Mouse (Mus musculus) kidney, adult 2 months (tissue): Measurements from ENCODE around the gene Acvr1b. TPM values are rescaled to one million over a fixed set of nuclear protein-coding genes. Genes with fewer than 3 reads are reported as not detected.

Source experiments
- DNase-seq: peaks from one replicate; pipeline ENCODE4 v3.0.0; 2021
- H3K27ac ChIP-seq: fragments of 200-500 bp; 2 replicates; pipeline ENCODE4 v1.5.1; 2012; ENCODE audit warnings: low read depth, low read length, control low read depth, inconsistent platforms; ENCODE audit not compliant: insufficient read depth
- H3K27me3 ChIP-seq: fragments of 200-500 bp; replicated peaks from 2 replicates; pipeline ENCODE4 v1.6.1; 2012; ENCODE audit warnings: mild to moderate bottlenecking, moderate library complexity, low read length, inconsistent platforms; ENCODE audit not compliant: control insufficient read depth, insufficient read depth
- H3K36me3 ChIP-seq: fragments of 200-500 bp; 2 replicates; pipeline ENCODE4 v1.6.1; 2012; ENCODE audit warnings: mild to moderate bottlenecking, moderate library complexity, low read length, inconsistent platforms; ENCODE audit not compliant: control insufficient read depth, insufficient read depth
- H3K4me1 ChIP-seq: fragments of 200-500 bp; 2 replicates; pipeline ENCODE4 v1.6.1; 2011; ENCODE audit warnings: low read length; ENCODE audit not compliant: control insufficient read depth, insufficient read depth
- H3K4me3 ChIP-seq: fragments of 200-500 bp; 2 replicates; pipeline ENCODE4 v1.5.1; 2011; ENCODE audit warnings: mild to moderate bottlenecking, low read depth, low read length, control low read depth; ENCODE audit not compliant: insufficient read depth
- CTCF ChIP-seq: fragments of 200-500 bp; conservative IDR thresholded peaks from 2 replicates; pipeline ENCODE4 v1.5.1; 2011; ENCODE audit warnings: low read depth, mild to moderate bottlenecking, control low read depth, low read length, moderate library complexity, mixed read lengths; ENCODE audit not compliant: insufficient read depth, insufficient read length
- POLR2A ChIP-seq: fragments of 200-500 bp; IDR thresholded peaks from one replicate; pipeline ENCODE4 v1.6.1; 2011; ENCODE audit warnings: low read depth, low read length, control low read depth
- WGBS: fragments of 180-500 bp; shearing (Covaris S2); methylation state at CpG from one replicate; pipeline ENCODE4 v1.1.7; 2018; 5-methylcytosine and 5-hydroxymethylcytosine counted together
- polyA plus RNA-seq: library from polyadenylated mRNA; depleted of rRNA; stranded (reverse); fragments of >200 nt; gene quantifications from 2 replicates; pipeline ENCODE4 v1.2.3, GENCODE M21; 2012

Gene Acvr1b
- polyA plus RNA-seq, 1 experiment: 37.2 TPM

DNA sequence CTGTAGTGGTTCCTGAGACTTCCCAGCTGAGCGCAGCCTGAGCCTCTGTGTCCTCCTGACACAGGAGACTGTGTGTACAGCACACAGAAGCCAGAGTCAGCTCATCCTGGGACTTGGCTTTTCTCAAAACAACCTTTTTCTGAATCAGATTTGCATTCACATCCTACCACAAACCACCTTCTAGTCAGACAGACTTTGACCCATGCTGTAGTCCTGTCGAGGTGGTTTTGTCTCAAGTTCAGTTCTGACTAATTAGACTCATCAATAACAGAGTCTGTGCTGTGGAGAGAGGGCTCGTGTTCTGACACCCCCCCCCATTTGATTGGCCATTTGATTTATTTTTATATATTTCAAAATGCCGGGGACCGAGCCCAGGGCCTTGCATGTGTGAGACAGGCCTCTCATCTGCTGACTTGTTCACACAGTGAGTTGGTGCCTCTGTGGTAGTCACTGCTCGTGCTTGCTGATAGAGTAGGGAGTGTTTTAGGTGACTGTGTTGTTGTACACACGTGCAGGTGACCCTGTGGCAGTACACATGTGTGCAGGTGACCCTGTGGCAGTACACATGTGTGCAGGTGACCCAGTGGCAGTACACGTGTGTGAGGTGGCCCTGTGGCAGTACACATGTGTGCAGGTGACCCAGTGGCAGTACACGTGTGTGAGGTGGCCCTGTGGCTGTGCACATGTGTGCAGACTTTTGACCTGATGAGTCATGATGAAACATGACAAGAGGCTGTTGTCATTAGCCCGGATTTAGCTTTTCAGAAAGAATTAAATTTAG, 16.3 kb downstream of the Acvr1b start:
- Histone ChIP-seq H3K4me3 (no peak overlapping the region), H3K4me1 (peaks cover 53% of the 10 kb centered on the region), H3K27me3 (no peaks in the 10 kb centered on the region), H3K36me3 (no peaks in the 10 kb centered on the region), H3K27ac (no peak overlapping the region)
- no peak for DNase-seq
- TF ChIP-seq CTCF (no peak), POLR2A (no peak)
- WGBS: 60% methylated on average over 10 of the region's 10 CpGs

DNA sequence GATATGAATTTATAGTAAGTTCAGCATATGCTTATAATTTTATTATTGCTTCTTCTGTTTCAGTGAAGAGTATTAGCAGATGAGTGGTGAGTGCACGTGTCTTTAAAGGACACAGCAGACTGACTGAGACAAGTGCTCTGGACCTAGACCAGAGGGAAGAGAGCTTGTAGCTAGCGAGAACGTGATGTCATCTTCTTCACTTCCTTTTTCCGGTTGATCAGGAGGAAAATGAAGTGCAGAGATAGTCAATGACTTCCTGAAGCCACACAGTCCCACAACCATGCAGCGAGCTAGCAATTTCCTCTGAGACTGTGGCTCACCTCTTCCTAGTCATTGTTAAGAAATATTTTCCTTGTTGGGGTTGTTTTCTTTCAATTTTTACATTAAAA, 16.9 kb downstream of the Acvr1b start:
- H3K4me3 ChIP-seq: no peak overlapping the region
- no peak overlapping the region for H3K27ac ChIP-seq
- no peaks in the 10 kb centered on the region for H3K27me3 ChIP-seq
- H3K4me1 ChIP-seq: peaks cover 57% of the 10 kb centered on the region
- WGBS: 45% methylated on average over 5 of the region's 5 CpGs
- H3K36me3 ChIP-seq: no peaks in the 10 kb centered on the region
- DNase-seq: no peak
- no peak for TF ChIP-seq CTCF
- TF ChIP-seq POLR2A: no peak

DNA sequence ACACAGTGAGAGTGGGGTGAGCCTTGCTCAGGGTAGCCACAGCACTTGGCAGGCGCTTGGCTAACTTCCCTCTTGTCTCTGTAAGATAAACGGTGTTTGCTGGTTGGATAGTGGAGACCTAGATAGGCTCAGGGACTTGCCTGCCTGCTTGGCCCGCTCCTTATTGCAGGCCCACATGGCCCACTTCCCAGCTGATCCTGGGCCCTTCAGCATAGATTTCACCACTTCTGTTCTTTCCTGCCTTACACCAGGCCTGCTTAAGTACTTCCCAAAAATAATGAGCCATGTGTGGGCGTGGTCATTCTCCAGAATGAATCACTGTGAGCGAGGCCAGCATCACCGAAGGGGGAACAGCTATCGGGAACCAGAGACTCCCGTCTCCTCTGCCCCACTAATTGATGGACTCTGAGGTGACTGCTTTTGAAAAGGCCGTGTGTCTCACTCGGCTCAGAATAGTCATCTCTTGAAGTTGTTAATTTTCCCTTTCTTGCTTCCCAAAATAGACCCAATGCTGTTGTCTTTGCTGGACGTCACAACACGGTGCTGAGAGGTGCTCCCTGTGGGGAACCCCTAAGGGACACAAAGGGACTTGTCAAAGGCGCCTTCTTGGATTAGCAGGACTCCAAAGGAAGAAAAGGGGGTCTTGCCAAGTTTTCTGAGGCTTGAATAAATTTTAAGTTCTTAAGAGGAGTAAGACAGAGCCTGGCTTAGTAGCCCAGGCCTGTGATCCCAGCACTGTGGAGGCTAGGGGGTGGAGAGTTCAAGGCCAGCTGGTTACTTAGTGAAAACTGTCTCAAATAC, 17.8 kb downstream of the Acvr1b start:
- Histone ChIP-seq H3K27me3 (no peaks in the 10 kb centered on the region), H3K36me3 (no peaks in the 10 kb centered on the region), H3K4me1 (peaks cover 66% of the 10 kb centered on the region), H3K4me3 (no peak overlapping the region), H3K27ac (no peak overlapping the region)
- no peak for DNase-seq
- no peak for TF ChIP-seq POLR2A
- no peak for TF ChIP-seq CTCF
- WGBS: 51% methylated on average over 13 of the region's 13 CpGs

DNA sequence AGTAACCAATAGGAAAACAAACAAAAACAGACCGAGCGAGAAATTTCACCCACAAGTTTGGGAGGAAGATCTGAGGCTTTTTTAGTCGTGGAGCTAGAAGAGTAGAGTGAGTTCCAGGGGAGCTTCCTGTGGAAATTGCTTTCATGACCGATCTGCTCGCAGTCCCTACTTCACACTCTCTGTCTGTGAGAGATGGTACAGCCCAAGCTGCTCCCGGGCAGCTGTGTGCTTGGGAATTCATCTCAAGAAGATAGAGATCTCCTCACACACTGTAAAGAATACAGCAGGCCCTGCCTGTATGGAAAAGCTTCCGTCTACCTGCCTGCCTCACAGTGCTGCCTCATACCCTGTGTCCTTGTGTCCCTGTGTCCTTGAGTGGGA, 18.4 kb downstream of the Acvr1b start:
- 52% methylated on average over 7 of the region's 7 CpGs for WGBS
- H3K36me3 ChIP-seq: no peaks in the 10 kb centered on the region
- TF ChIP-seq POLR2A (no peak), CTCF (no peak)
- H3K4me3 ChIP-seq: no peak overlapping the region
- H3K27me3 ChIP-seq: no peaks in the 10 kb centered on the region
- no peak overlapping the region for H3K27ac ChIP-seq
- no peak for DNase-seq
- H3K4me1 ChIP-seq: peaks cover 72% of the 10 kb centered on the region

DNA sequence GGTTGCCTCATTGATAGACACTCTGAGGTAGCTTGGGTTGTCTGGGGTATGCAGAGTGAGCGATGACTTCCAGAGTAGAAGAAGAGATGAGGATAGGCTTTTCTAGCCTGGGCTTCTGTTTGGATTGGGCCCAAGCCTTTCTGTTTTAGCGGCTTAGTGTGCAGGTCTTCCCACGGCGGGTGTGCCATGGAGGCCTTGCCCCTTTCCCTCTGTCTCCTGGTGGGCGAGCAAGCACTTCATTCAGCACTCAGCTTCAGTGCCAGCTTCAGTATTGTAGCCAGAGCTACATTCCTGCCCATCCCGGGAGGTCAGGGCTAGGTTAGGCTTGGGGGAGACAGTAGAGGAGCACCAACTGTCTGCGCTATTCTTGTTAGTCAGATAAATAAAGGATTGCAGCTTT, 18.8 kb downstream of the Acvr1b start:
- H3K27me3 ChIP-seq: no peaks in the 10 kb centered on the region
- H3K4me3 ChIP-seq: no peak overlapping the region
- no peak for TF ChIP-seq CTCF
- no peak for TF ChIP-seq POLR2A
- DNase-seq: no peak
- no peak overlapping the region; the same call in 1 of the 2 replicates for H3K27ac ChIP-seq
- WGBS: 66% methylated on average over 7 of the region's 7 CpGs
- no peaks in the 10 kb centered on the region for H3K36me3 ChIP-seq
- H3K4me1 ChIP-seq: peaks cover 76% of the 10 kb centered on the region

DNA sequence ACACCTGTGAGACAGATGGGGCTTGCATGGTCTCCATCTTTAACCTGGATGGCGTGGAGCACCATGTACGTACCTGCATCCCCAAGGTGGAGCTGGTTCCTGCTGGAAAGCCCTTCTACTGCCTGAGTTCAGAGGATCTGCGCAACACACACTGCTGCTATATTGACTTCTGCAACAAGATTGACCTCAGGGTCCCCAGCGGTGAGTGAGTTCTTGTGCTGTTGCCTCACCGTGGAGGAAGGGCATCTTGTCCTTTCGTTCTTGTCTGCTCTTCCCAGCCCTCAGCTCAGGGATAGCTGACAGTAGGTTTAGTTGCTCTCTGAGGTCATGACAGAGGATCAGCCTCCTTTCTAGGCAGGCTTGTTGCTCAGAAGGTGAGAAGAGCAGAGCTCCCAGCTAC, 20.1 kb downstream of the Acvr1b start:
- peak overlapping the region; percentile 84 for H3K27ac ChIP-seq
- H3K4me1 ChIP-seq: peaks cover 74% of the 10 kb centered on the region
- DNase-seq: no peak
- H3K4me3 ChIP-seq: no peak overlapping the region
- TF ChIP-seq CTCF: no peak
- TF ChIP-seq POLR2A: no peak
- 68% methylated on average over 6 of the region's 6 CpGs for WGBS
- no peaks in the 10 kb centered on the region for H3K27me3 ChIP-seq
- H3K36me3 ChIP-seq: no peaks in the 10 kb centered on the region
